Mouse (Mus musculus) cerebellum, postnatal 25 days (tissue): Measurements from ENCODE around the gene Cdk14.

Experiments
- DNase-seq, 2 experiments: peaks; one replicate each; pipeline ENCODE4 v3.0.0; 2021; ENCODE audit warnings: mixed read lengths in 2 of 2

The Cdk14 gene

GRCm38 (mm10) chr5:4892734-4893133, 527.4 kb downstream of the Cdk14 start:
- no peak for DNase-seq

DNA sequence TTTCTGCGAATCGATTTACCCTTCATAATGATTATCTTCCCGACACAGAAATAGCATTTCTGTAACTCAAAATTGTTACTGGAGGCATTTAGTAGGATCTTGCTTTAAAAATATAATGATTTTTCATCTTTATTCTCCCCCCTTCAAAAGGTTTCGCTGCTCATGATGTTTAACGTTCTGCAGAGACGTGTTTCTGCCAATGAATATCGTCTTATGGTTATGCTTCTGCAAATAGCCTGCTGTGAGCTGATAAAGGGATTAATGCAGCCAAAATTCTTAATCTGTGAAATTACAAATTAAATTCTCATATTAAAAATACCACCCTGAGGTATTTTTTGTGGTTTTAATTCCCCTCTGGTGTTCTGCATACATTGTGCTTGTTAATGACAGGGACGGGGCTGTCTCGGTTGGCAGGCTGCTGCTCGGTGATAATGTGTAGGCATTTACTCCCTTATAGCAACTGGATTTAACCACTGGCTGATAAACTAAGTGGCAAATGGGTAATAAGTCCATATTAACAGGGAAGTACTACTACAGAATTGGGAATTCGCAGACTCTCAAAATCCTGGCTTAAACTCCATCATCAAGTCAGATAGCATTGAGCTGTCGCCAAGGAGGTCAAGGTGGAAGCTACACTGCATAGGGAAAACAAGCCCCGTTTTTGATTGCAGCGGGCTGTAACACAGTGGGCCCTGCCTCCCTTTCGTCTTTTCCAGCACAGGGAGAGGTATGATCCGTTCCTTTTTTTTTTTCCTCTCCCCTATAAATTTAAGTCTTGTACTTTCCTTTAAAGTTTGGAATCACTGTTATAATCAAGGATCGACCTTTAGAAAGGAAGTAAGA, 528.0 kb downstream of the Cdk14 start:
- DNase-seq = no peak

DNA sequence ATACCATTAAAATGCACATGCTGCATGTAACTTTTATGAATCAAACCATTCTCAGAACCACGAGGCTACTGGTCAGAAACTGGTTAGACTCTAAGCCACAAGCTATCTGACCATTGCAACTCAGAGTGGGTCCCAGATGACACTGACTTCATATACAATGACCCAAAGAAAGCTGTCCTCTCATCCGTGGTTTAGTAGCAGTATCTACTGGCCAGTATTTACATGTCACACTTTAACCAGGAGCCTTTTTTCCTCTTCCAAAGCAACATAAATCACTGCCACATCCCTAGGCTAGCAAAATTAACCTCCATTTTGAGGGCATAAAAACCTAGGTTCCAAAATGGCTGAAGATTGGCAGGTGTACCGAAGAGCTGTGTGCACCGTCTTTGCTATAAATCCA, 533.0 kb downstream of the Cdk14 start:
- no peak for DNase-seq

- no peak for DNase-seq
These were observed 537.3 kb downstream of the Cdk14 start for GRCm38 (mm10) chr5:4882841-4883240.

DNA sequence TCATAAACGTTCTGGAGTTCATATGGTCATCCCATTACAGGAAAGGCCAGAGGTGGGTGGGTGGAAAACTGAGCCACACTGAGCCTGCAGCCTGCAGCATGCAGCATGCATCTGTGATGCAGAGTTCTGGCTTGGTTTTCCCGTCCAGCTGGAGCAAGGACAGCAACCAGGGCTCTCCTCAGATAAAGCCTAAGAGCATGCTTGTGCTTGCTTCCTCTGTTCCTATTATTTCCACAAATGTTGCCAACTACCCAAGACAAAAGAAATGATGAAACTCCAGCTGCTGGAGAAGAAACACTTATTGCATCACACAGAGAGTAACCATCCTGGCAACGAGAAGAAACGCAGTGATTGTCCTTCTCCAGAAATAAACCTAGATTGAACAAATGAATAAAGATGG, 539.8 kb downstream of the Cdk14 start:
- DNase-seq = no peak

- DNase-seq = no peak
These were observed 541.2 kb downstream of the Cdk14 start for GRCm38 (mm10) chr5:4878934-4879333.

GRCm38 (mm10) chr5:4877638-4878037, 542.5 kb downstream of the Cdk14 start:
- no peak for DNase-seq

GRCm38 (mm10) chr5:4877131-4877631, 542.9 kb downstream of the Cdk14 start:
- DNase-seq = peak in 1 of 2 experiments; percentile 13

DNA sequence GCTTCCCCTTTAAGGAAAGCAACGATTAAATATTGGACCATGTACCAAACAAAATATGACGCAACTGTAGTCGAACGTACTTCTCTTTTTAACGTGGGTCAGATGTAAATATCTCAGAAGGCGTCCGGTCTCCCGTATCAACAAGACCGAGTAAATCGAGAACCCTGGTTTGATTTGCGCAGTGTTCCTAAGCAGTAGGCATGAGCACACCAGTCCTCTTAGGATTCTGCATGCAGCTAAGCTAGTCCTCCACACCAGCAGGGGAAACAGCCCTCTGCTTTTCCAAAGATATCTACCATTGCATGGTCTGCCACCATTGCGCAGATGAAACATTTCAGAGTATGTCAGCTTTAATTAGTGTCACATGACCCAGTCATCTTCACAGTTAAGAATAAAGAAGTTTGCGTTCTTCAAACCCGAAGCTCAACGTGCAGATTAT, 543.4 kb downstream of the Cdk14 start:
- DNase-seq = no peak

DNA sequence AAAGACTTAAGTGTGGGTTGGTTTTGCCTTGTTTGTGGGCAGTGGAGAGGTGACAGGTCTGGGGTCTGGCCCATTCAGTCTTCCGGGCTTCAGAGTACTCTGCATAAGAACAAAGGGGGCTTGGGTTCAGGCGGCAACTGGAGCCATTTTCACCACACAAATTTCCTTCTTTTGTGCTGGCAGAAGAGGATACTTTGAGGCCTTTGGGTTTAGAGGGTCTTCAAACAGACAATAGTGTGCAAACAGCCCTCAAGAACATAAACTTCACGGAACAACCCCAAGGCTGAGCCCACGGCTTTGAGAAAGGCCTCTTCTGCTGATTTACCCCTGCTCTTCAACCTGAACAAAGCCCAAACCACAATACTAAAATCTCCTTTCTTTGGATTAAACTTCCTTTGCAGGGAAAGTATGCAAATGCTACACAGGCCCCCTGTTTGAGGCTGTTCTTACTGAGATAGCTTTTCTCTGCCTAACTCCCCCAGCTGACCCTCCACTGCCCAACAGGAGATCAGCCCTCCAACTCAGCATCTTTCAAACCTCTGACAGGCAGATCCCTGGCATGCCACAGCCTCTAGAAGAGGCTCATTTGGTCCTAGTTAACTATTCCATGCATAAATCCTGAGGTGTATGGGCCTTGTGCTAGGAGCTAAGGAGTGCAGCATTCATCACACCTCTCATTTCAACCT, 549.9 kb downstream of the Cdk14 start:
- no peak for DNase-seq

- no peak for DNase-seq
These were observed 551.5 kb downstream of the Cdk14 start for GRCm38 (mm10) chr5:4868563-4869120.

- no peak for DNase-seq
These were observed 552.1 kb downstream of the Cdk14 start for GRCm38 (mm10) chr5:4867849-4868562.

DNA sequence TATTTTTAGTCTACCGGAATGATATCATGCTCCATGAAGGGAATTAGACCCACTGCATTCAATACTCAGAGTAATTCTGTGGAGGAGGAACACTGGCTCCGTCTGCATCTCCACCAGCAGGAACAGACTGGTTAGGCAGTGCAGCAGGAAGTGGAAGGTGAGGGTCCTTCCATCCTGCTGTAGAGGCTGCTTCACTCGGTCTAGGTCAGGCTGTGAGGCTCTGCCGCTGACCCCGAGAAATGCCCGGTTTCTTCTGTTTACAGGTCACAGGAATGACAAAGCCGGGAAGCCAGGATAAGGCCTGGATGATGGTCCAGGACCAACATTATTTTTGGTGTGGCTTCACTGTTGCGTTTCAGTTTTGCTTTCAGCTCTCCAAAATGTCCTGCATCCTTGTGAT, 553.2 kb downstream of the Cdk14 start:
- no peak for DNase-seq

DNA sequence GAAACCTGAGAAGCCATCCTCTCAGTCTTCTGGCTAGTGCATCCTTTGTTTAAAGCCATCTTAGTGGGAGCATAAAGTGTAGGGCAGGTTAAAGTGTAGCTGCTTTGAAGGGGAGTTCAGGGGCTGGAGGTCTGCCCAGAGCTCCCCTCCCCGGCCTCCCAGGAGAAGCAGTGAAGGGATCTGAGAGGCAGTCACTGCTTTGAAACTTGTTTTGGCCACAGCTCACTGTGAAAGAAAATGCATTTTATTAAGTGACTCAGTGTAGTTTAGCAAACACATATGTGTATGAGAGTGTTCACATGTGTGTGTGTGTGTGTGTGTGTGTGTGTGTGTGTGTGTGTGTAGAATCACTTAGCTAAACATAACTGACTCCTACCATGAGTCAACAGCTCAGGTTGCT, 554.0 kb downstream of the Cdk14 start:
- no peak for DNase-seq

GRCm38 (mm10) chr5:4861592-4861991, 558.5 kb downstream of the Cdk14 start:
- DNase-seq = no peak

- no peak for DNase-seq
These were observed 559.0 kb downstream of the Cdk14 start for GRCm38 (mm10) chr5:4861141-4861540.

DNA sequence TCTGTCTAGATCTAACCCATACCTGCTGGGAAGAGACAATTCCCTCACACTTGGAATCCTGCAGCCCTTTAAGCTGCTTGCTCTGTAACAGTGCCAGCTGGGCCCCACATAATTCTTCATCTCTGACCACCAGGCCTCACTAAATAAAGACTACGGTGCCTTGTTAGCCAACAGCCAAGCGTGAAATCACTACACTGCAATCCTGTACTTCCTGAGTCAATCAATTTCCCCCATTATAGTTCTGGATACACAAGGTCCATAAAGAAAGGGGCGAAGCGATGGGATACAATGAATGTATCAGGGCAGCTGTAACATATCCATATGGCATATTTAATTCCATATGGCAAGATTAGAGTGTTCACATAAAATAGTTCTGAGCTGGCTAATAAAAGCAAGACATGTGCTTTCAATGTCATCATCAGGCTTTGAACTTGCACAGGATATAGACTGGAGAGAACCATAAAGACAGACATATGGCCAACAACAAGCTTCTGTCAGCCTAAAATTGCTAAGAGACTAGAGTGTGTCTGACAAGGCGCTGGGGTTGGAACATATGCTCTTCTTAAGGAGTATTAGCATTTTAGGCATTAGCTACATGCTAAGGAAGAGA, 562.0 kb downstream of the Cdk14 start:
- DNase-seq = no peak

- DNase-seq = no peak
These were observed 566.6 kb downstream of the Cdk14 start for GRCm38 (mm10) chr5:4853503-4853902.

DNA sequence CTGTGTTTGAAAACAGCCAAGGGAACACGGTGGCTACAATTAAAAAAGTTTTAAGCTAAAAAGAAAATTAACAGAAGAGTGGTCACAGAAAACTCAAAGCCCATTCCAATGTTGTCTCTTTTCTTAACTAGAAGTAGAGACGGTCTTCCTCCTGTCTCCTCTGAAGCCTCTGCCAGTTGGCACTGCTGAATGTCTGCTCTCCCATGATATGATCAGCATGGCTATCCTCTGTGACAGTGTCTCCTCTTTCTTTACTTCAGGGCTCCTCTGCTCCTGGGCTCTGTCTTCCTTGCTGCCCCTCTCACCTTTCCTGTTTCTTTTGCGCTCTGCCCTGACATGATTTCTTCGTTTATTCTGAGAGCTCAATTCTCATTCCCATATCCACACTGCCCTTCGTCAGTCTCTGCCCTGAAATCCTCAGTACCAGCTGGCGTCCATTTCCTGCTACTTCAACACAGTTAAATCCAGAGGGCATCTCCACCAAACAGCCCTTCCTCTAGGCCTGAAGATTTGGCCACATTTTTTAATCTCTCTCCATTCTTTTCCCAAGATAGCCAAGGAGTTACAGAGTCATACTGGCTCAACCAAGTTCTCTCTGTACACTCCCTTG, 567.3 kb downstream of the Cdk14 start:
- no peak for DNase-seq

- DNase-seq = no peak
These were observed 568.0 kb downstream of the Cdk14 start for GRCm38 (mm10) chr5:4851934-4852710.

DNA sequence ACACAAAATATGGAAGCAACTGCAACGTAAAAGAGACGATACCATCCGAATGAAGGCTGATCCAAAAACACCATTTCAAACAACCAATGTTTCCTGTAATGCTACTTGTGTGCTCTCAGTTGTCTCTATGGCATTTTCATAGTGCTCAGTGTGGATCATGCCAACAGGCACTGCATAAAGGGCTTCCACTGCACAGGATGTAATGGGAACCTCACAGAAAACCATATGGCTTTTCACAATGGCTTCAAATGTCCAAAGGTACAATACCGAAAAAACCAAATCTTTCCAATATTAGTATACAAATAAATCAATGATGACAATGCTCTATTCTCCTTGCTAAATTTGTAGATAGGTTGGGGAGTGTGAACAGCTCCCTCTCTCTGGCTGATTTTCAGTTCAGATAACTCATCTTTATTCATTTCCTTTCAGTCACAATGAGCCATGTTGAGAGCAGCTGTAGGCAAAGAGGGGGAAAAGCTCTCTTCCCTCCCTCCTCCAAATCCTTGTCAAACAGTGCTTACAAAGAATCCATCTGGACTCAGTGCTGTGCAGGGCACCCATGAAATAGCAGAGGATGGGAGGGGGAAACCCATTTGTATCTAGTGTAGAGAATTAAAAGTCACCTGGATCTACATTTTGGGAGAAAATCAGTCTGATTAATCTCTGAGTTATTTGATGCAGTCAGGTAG, 568.7 kb downstream of the Cdk14 start:
- no peak for DNase-seq
